Mouse (Mus musculus) liver, adult 2 months (tissue): ENCODE results near the gene Itgae.

ENCODE experiments used
- CTCF ChIP-seq: fragments of 200-500 bp; IDR thresholded peaks from 2 replicates; pipeline ENCODE4 v1.5.1; 2011; ENCODE audit warnings: low read depth, low read length, control low read depth
- POLR2A ChIP-seq: fragments of 200-500 bp; IDR thresholded peaks from 2 replicates; pipeline ENCODE4 v1.6.1; 2011; ENCODE audit warnings: low read length, control low read depth; ENCODE audit not compliant: insufficient read depth; ENCODE audit errors: extremely low read depth

- TF ChIP-seq CTCF (no peak), POLR2A (no peak)
Observed at GRCm38 (mm10) chr11:73136587-73136986, 46.2 kb downstream of the Itgae start.
